Mouse (Mus musculus) liver, embryonic 16.5 days (tissue): ENCODE data around the gene Rpl3l. TPM values are rescaled to one million over a fixed set of nuclear protein-coding genes. Genes with fewer than 3 reads are reported as not detected.

Experiments used
- ATAC-seq: fragments of 200-750 bp; cut with Nextera tagmentation; 2 replicates; pipeline ENCODE4 v1.8.0; 2017; ENCODE audit warnings: low read depth, mild to moderate bottlenecking, moderate number of reproducible peaks, moderate library complexity
- H3K27ac ChIP-seq: fragments of 300-500 bp; sonication (generic); 2 replicates; pipeline ENCODE4 v1.5.1; 2014; ENCODE audit warnings: mild to moderate bottlenecking, low read length
- H3K27me3 ChIP-seq: fragments of 300-500 bp; sonication (generic); 2 replicates; pipeline ENCODE4 v1.6.1; 2014; ENCODE audit warnings: low read depth, low read length, mixed read lengths; ENCODE audit not compliant: control insufficient read depth, insufficient read depth
- H3K36me3 ChIP-seq: fragments of 300-500 bp; sonication (generic); 2 replicates; pipeline ENCODE4 v1.6.1; 2014; ENCODE audit warnings: mild to moderate bottlenecking; ENCODE audit not compliant: control insufficient read depth, insufficient read depth
- H3K4me1 ChIP-seq: fragments of 300-500 bp; sonication (generic); 2 replicates; pipeline ENCODE4 v1.6.1; 2014; ENCODE audit warnings: low read depth, low read length, mixed read lengths; ENCODE audit not compliant: control insufficient read depth
- H3K4me2 ChIP-seq: fragments of 300-500 bp; sonication (generic); 2 replicates; pipeline ENCODE4 v1.6.1; 2014; ENCODE audit warnings: low read depth, low read length, mixed read lengths
- H3K4me3 ChIP-seq: fragments of 300-500 bp; sonication (generic); 2 replicates; pipeline ENCODE4 v1.5.1; 2014; ENCODE audit warnings: low read depth, mild to moderate bottlenecking, low read length
- H3K9ac ChIP-seq: fragments of 300-500 bp; sonication (generic); 2 replicates; pipeline ENCODE4 v1.6.1; 2014; ENCODE audit warnings: low read depth, low read length
- H3K9me3 ChIP-seq: fragments of 300-500 bp; sonication (generic); replicated peaks from 2 replicates; pipeline ENCODE4 v1.6.1; 2016; ENCODE audit warnings: low read length; ENCODE audit not compliant: control insufficient read depth
- WGBS: fragments of 180-500 bp; shearing (Covaris S2); extraction: QIAGEN DNeasy Blood & Tissue Kit; methylation state at CpG from one replicate; pipeline ENCODE4 v1.1.7; 2014; ENCODE audit not compliant: insufficient replicate concordance; 5-methylcytosine and 5-hydroxymethylcytosine counted together
- polyA plus RNA-seq: library from polyadenylated mRNA; unstranded; fragments of >200 nt; fragmentation: Nextera tagmentation; extraction: Ambion mirVana; gene quantifications from 2 replicates; pipeline ENCODE4 v1.2.1, GENCODE M21; 2015

Rpl3l gene
- polyA plus RNA-seq, 1 experiment from 2014 or later, result 0.34 TPM

- no peaks in the 10 kb centered on the region for H3K9me3 ChIP-seq
- H3K4me3 ChIP-seq, result no peak overlapping the region
- 21% methylated on average over 5 of the region's 5 CpGs for WGBS
- H3K27ac ChIP-seq, result no peak overlapping the region
- peaks cover 14% of the 10 kb centered on the region for H3K36me3 ChIP-seq
- ATAC-seq, result no peak
- no peak overlapping the region for H3K4me2 ChIP-seq
- H3K4me1 ChIP-seq, result peaks cover 19% of the 10 kb centered on the region
- no peaks in the 10 kb centered on the region for H3K27me3 ChIP-seq
- H3K9ac ChIP-seq, result no peak overlapping the region
Measured at GRCm38 (mm10) chr17:24697985-24698384, 29.6 kb upstream of the Rpl3l start.

GRCm38 (mm10) chr17:24698715-24699114 lies 28.9 kb upstream of the Rpl3l start:
- H3K9me3 ChIP-seq, result no peaks in the 10 kb centered on the region
- WGBS, result 68% methylated on average over 9 of the region's 9 CpGs
- H3K4me3 ChIP-seq, result no peak overlapping the region
- H3K4me1 ChIP-seq, result peaks cover 19% of the 10 kb centered on the region
- no peak overlapping the region for H3K27ac ChIP-seq
- H3K9ac ChIP-seq, result no peak overlapping the region
- no peak overlapping the region for H3K4me2 ChIP-seq
- H3K36me3 ChIP-seq, result peaks cover 15% of the 10 kb centered on the region
- ATAC-seq, result no peak
- no peaks in the 10 kb centered on the region for H3K27me3 ChIP-seq

GRCm38 (mm10) chr17:24699473-24699872 lies 28.1 kb upstream of the Rpl3l start:
- H3K9me3 ChIP-seq, result no peaks in the 10 kb centered on the region
- H3K27ac ChIP-seq, result no peak overlapping the region
- ATAC-seq, result no peak
- no peak overlapping the region for H3K4me3 ChIP-seq
- no peaks in the 10 kb centered on the region for H3K27me3 ChIP-seq
- 63% methylated on average over 2 of the region's 2 CpGs for WGBS
- H3K4me2 ChIP-seq, result no peak overlapping the region
- H3K36me3 ChIP-seq, result peaks cover 22% of the 10 kb centered on the region
- peaks cover 19% of the 10 kb centered on the region for H3K4me1 ChIP-seq
- H3K9ac ChIP-seq, result no peak overlapping the region

- peaks cover 22% of the 10 kb centered on the region for H3K36me3 ChIP-seq
- no peak overlapping the region for H3K27ac ChIP-seq
- H3K4me2 ChIP-seq, result no peak overlapping the region
- no peak for ATAC-seq
- no peak overlapping the region for H3K9ac ChIP-seq
- no peaks in the 10 kb centered on the region for H3K27me3 ChIP-seq
- WGBS, result 75% methylated on average over 9 of the region's 9 CpGs
- H3K4me1 ChIP-seq, result peaks cover 13% of the 10 kb centered on the region
- no peak overlapping the region for H3K4me3 ChIP-seq
- H3K9me3 ChIP-seq, result no peaks in the 10 kb centered on the region
Measured at GRCm38 (mm10) chr17:24701251-24701650, 26.4 kb upstream of the Rpl3l start.

GRCm38 (mm10) chr17:24705821-24706220 lies 21.8 kb upstream of the Rpl3l start:
- no peak for ATAC-seq
- H3K4me1 ChIP-seq, result peaks cover 20% of the 10 kb centered on the region
- WGBS, result 80% methylated on average over 3 of the region's 3 CpGs
- H3K9ac ChIP-seq, result no peak overlapping the region
- no peaks in the 10 kb centered on the region for H3K27me3 ChIP-seq
- H3K27ac ChIP-seq, result no peak overlapping the region
- no peak overlapping the region for H3K4me2 ChIP-seq
- H3K4me3 ChIP-seq, result no peak overlapping the region
- H3K36me3 ChIP-seq, result peaks cover 21% of the 10 kb centered on the region
- no peaks in the 10 kb centered on the region for H3K9me3 ChIP-seq

GRCm38 (mm10) chr17:24706982-24707800 lies 20.4 kb upstream of the Rpl3l start, which contains the start of gene Tbl3:
Tbl3 (minus strand) TSS chr17:24707660.
- Histone ChIP-seq H3K4me3 (peak within 1 kb of the TSS; percentile 73), H3K36me3 (peaks cover 9% of the 10 kb centered on the region), H3K9ac (peak within 1 kb of the TSS; percentile 66), H3K27me3 (no peaks in the 10 kb centered on the region), H3K4me1 (peaks cover 20% of the 10 kb centered on the region), H3K27ac (peak within 1 kb of the TSS; percentile 83), H3K9me3 (no peaks in the 10 kb centered on the region), H3K4me2 (peak within 1 kb of the TSS; percentile 82)
- peak; percentile 86 for ATAC-seq
- 1% methylated on average over 32 of the region's 32 CpGs for WGBS

GRCm38 (mm10) chr17:24707801-24708425 lies 19.7 kb upstream of the Rpl3l start:
- WGBS, result 2% methylated on average over 24 of the region's 24 CpGs
- peak; percentile 45 for ATAC-seq
- Histone ChIP-seq H3K4me3 (peak overlapping the region; percentile 73), H3K9me3 (no peaks in the 10 kb centered on the region), H3K36me3 (peaks cover 9% of the 10 kb centered on the region), H3K4me1 (peaks cover 20% of the 10 kb centered on the region), H3K9ac (peak overlapping the region; percentile 66), H3K27me3 (no peaks in the 10 kb centered on the region), H3K27ac (peak overlapping the region; percentile 83), H3K4me2 (peak overlapping the region; percentile 82)

GRCm38 (mm10) chr17:24708646-24709045 lies 19.0 kb upstream of the Rpl3l start:
- Histone ChIP-seq H3K9me3 (no peaks in the 10 kb centered on the region), H3K4me3 (peak overlapping the region; percentile 73), H3K27ac (no peak overlapping the region), H3K36me3 (peaks cover 8% of the 10 kb centered on the region), H3K4me1 (peaks cover 20% of the 10 kb centered on the region), H3K4me2 (peak overlapping the region; percentile 82), H3K27me3 (no peaks in the 10 kb centered on the region), H3K9ac (no peak overlapping the region)
- 18% methylated on average over 2 of the region's 2 CpGs for WGBS
- no peak for ATAC-seq

GRCm38 (mm10) chr17:24715556-24715955 lies 12.1 kb upstream of the Rpl3l start:
- no peak for ATAC-seq
- 70% methylated on average over 6 of the region's 6 CpGs for WGBS
- H3K4me1 ChIP-seq, result peaks cover 9% of the 10 kb centered on the region
- no peak overlapping the region for H3K9ac ChIP-seq
- H3K27ac ChIP-seq, result no peak overlapping the region
- H3K9me3 ChIP-seq, result no peaks in the 10 kb centered on the region
- H3K36me3 ChIP-seq, result no peaks in the 10 kb centered on the region; the same call in 1 of the 2 replicates
- H3K4me3 ChIP-seq, result no peak overlapping the region
- H3K27me3 ChIP-seq, result no peaks in the 10 kb centered on the region
- H3K4me2 ChIP-seq, result no peak overlapping the region
